Mouse (Mus musculus) embryonic facial prominence, embryonic 13.5 days (tissue): ENCODE results near the gene Tmem236. TPM values are rescaled to one million over a fixed set of nuclear protein-coding genes. Genes with fewer than 3 reads are reported as not detected.
A peak's percentile ranks its signal among the peaks of the same experiment; 100 is the strongest.

ENCODE experiments used
- ATAC-seq: fragments of 200-750 bp; cut with Nextera tagmentation; 2 replicates; pipeline ENCODE4 v1.8.0; 2017; ENCODE audit warnings: low read depth; ENCODE audit not compliant: insufficient number of reproducible peaks, insufficient read depth, low FRiP score, low TSS enrichment
- H3K27ac ChIP-seq: fragments of 300-500 bp; sonication (generic); 2 replicates; pipeline ENCODE4 v1.5.1; 2015; ENCODE audit warnings: moderate library complexity, mild to moderate bottlenecking, inconsistent platforms
- H3K27me3 ChIP-seq: fragments of 300-500 bp; sonication (generic); 2 replicates; pipeline ENCODE4 v1.6.1; 2015; ENCODE audit warnings: mild to moderate bottlenecking, inconsistent platforms
- H3K36me3 ChIP-seq: fragments of 300-500 bp; sonication (generic); 2 replicates; pipeline ENCODE4 v1.6.1; 2015; ENCODE audit warnings: mild to moderate bottlenecking, inconsistent platforms
- H3K4me1 ChIP-seq: fragments of 300-500 bp; sonication (generic); 2 replicates; pipeline ENCODE4 v1.6.1; 2015; ENCODE audit warnings: inconsistent platforms
- H3K4me2 ChIP-seq: fragments of 300-500 bp; sonication (generic); 2 replicates; pipeline ENCODE4 v1.6.1; 2015; ENCODE audit warnings: moderate library complexity, mild to moderate bottlenecking, inconsistent platforms
- H3K4me3 ChIP-seq: fragments of 300-500 bp; sonication (generic); 2 replicates; pipeline ENCODE4 v1.5.1; 2015; ENCODE audit warnings: mild to moderate bottlenecking, inconsistent platforms
- H3K9ac ChIP-seq: fragments of 300-500 bp; sonication (generic); 2 replicates; pipeline ENCODE4 v1.6.1; 2015; ENCODE audit warnings: mild to moderate bottlenecking, inconsistent platforms
- H3K9me3 ChIP-seq: fragments of 300-500 bp; sonication (generic); 2 replicates; pipeline ENCODE4 v1.6.1; 2016; ENCODE audit warnings: inconsistent platforms
- WGBS: fragments of 180-500 bp; shearing (Covaris S2); methylation state at CpG from one replicate; pipeline ENCODE4 v1.1.7; 2015; ENCODE audit warnings: mixed read lengths; 5-methylcytosine and 5-hydroxymethylcytosine counted together
- microRNA counts: library from miRNA; unstranded; fragments of <30 nt; microRNA quantifications from one replicate; lab custom pipeline; 2016
- microRNA-seq: library from miRNA; unstranded; fragments of <30 nt; microRNA quantifications from one replicate; pipeline ENCODE4, GENCODE M21; 2016
- polyA plus RNA-seq: library from polyadenylated mRNA; unstranded; fragments of >200 nt; fragmentation: Nextera tagmentation; extraction: Ambion mirVana; gene quantifications from 2 replicates; pipeline ENCODE4 v1.2.1, GENCODE M21; 2015

Tmem236 gene
- polyA plus RNA-seq, 1 experiment from 2014 or later = 0.08 TPM

DNA sequence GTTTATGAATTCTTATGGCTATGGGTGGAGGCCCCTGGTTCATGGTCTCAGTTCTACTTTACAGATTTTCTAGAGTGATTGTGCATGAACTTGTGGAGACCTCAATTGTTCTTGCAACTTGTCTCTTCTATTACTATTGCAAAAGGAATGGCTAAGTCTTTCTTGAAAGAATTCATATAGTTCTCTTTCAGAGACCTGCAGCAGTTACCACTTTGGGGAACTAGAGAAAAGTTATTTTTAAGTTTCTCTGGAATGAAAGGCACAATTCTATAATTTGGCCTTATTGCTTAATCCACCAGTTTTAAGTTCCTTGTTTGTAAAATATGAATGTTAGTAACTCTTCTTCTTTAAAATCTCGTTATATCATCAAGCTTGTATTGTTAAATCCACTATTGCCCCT, 87.8 kb downstream of the Tmem236 start:
- H3K9ac ChIP-seq = no peak overlapping the region
- no peak overlapping the region for H3K4me3 ChIP-seq
- H3K9me3 ChIP-seq = no peaks in the 10 kb centered on the region
- H3K36me3 ChIP-seq = no peaks in the 10 kb centered on the region
- no peaks in the 10 kb centered on the region for H3K4me1 ChIP-seq
- H3K27ac ChIP-seq = no peak overlapping the region
- no peak overlapping the region for H3K4me2 ChIP-seq
- no peak for ATAC-seq
- WGBS = 81% methylated on average over 1 of the region's 1 CpGs
- no peaks in the 10 kb centered on the region for H3K27me3 ChIP-seq

DNA sequence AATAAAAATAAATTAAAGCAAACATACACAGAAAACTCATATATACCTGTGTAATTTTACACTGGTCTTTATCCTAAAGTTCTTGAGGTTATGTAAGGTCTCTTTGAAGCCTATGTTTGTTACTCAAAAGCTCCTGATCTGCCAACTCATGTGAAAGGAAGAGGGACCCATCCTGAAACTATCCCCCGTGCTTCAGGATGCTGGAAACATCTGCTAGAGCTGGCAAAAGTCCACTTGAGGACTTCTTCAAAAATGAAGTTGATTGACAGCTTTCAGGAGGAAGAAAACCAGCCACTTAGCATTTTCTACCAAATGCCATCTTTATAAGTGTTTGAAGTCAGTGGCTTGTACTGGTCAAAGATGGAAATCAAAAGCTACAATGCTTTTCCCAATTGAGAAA, 94.8 kb downstream of the Tmem236 start:
- WGBS = 63% methylated on average over 1 of the region's 1 CpGs
- no peaks in the 10 kb centered on the region for H3K4me1 ChIP-seq
- H3K27me3 ChIP-seq = no peaks in the 10 kb centered on the region
- H3K4me3 ChIP-seq = no peak overlapping the region
- H3K27ac ChIP-seq = no peak overlapping the region
- no peak for ATAC-seq
- H3K9ac ChIP-seq = no peak overlapping the region
- no peaks in the 10 kb centered on the region for H3K36me3 ChIP-seq
- no peaks in the 10 kb centered on the region for H3K9me3 ChIP-seq
- no peak overlapping the region for H3K4me2 ChIP-seq

MicroRNAs within 50 kb of the gene (microRNA counts, 519-probe panel; counts per million panel counts)
- microRNA mmu-miR-511 (lab: Ali Mortazavi, UCI) = 236 counts per million, percentile 44 among the panel's probes with 10 or more counts

Small RNAs within 50 kb of the gene (microRNA-seq; reads per million reads assigned to microRNA genes)
- gene Mir511 = 1.7 reads per million

Other genes with a start within 250 kb of the Tmem236 start
- 55.6 and 61.5 TPM in 2 replicates for gene Hacd1, start 118.4 kb upstream of the Tmem236 start, polyA plus RNA-seq
- gene Stam, start 100.4 kb upstream of the Tmem236 start, polyA plus RNA-seq = 68.2 and 72.8 TPM in 2 replicates
- 7.5 and 8.5 TPM in 2 replicates for gene Mrc1, start 54.9 kb downstream of the Tmem236 start, polyA plus RNA-seq
- gene Slc39a12, start 213.8 kb downstream of the Tmem236 start, polyA plus RNA-seq = 0.10 TPM in 1 of 2 replicates, not detected in the other